Mouse (Mus musculus) myocyte (in vitro differentiated cells): ENCODE measurements at regions not wholly inside any gene's neighbourhood (a gene's known extent, or its start where the extent isn't known, plus 50 kb on each side); places are given as distances from the start of the nearest gene placed in this dataset.

Experiments used
- MAX ChIP-seq: IDR thresholded peaks from one replicate; pipeline ENCODE4 v1.6.1; 2011; ENCODE audit warnings: low read depth, mild to moderate bottlenecking, control low read depth
- POLR2A ChIP-seq: IDR thresholded peaks from one replicate; pipeline ENCODE4 v1.6.1; 2011; ENCODE audit warnings: low read depth, mild to moderate bottlenecking, control low read depth, moderate library complexity; ENCODE audit not compliant: insufficient read length
- USF1 ChIP-seq: IDR thresholded peaks from one replicate; pipeline ENCODE4 v1.6.1; 2011; ENCODE audit warnings: low read depth, mild to moderate bottlenecking, control low read depth, moderate library complexity

- no peak for TF ChIP-seq POLR2A
- TF ChIP-seq USF1, result no peak
- TF ChIP-seq MAX, result no peak
Measured at GRCm38 (mm10) chr2:138674801-138675200, 418.4 kb downstream of the Btbd3 start.
